Mouse (Mus musculus): ENCODE data around the gene Hsbp1. TPM values are rescaled to one million over a fixed set of nuclear protein-coding genes. Genes with fewer than 3 reads are reported as not detected.
"Not testable (repeated sequence)": the region's sequence is repeated elsewhere in the genome, so short reads cannot be mapped to it uniquely, and the experiment has no call there.

Gene Hsbp1
- total RNA-seq (2021), result 100 to 1,000 TPM; 325 TPM
- long read RNA-seq, experiment 1, transcript Hsbp1-201 (4 exons, 1,208 nt), result major isoform, 490 of 503 reads
- long read RNA-seq, experiment 1, partial matches to known transcripts, result 4 of 503 reads
- long read RNA-seq, experiment 1, other reads (novel, unspliced or antisense), result 5 of 503 reads
- long read RNA-seq, experiment 2, transcript Hsbp1-201 (4 exons, 1,208 nt), result major isoform, 358 of 369 reads
- long read RNA-seq, experiment 2, partial matches to known transcripts, result 6 of 369 reads
- long read RNA-seq, experiment 2, other reads (novel, unspliced or antisense), result 4 of 369 reads

DNA sequence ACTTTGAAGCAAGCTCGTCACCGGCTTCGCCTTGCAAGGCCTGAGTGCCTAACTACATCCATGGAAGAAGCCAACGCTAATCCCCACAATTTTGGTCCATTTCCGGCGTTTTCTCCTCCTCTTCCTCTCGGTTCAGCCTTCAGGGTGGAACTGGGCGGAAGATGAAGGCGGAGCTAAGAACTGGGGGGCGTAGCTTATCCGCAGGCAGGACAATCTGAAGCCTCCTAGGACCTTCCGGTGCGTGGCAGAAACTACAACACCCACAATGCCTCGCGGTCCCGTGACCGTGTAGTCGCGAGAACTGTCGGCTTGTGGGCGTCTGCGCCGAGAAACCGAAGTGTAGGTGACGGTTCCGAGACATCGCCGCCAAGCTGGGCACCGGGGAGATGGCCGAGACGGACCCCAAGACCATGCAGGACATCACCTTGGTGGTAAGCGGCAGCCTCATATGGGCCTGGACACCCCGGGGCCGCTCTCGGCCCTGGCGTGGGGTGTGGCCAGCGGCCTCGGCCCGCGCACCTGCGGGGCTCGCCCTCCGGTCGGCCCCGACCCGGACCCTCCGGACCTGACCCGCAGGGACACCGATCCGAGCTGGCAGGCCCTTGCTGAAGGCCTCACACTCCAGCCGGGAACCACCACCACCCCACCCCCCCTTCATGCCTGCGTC lies at the start of gene Hsbp1:
Gene Hsbp1 (plus strand): TSS at position 299 of the 667 bp plus-strand sequence.
- peak; percentile 97 to 98 for DNase-seq (ENCODE audit: low spot score in 2 of 2)

GRCm38 (mm10) chr8:119295477-119295876 lies 48.8 kb upstream of the Hsbp1 start:
- DNase-seq (ENCODE audit: low spot score in 2 of 2), result no peak

- DNase-seq (ENCODE audit: low spot score in 2 of 2), result peak; percentile 44 to 47
Measured at GRCm38 (mm10) chr8:119297752-119298151, 46.5 kb upstream of the Hsbp1 start.

GRCm38 (mm10) chr8:119300335-119300734 lies 44.0 kb upstream of the Hsbp1 start:
- no peak for DNase-seq (ENCODE audit: low spot score in 2 of 2)

GRCm38 (mm10) chr8:119304196-119304595 lies 40.1 kb upstream of the Hsbp1 start:
- DNase-seq (ENCODE audit: low spot score in 2 of 2), result peak; percentile 9 to 48

DNA sequence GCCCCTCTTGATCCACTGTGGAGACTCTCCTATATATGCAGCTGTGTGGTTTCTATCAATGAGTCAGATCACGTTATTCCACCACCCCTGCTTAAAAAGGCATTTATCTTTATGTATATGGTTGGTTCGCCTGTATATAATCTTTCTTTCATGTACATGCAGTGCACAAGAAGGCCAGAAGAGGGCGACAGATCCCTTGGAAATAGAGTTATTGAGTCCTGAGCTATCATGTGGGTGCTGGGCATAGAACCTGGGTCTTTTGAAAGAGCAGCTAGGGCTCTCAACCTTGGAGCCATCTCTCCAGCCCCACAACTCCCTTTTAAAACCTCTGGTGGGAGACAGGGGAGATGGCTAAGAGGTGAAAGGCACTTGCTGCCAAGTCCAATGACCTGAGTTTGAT lies 32.9 kb upstream of the Hsbp1 start:
- peak in 1 of 2 experiments; percentile 39 for DNase-seq (ENCODE audit: low spot score in 2 of 2)

DNA sequence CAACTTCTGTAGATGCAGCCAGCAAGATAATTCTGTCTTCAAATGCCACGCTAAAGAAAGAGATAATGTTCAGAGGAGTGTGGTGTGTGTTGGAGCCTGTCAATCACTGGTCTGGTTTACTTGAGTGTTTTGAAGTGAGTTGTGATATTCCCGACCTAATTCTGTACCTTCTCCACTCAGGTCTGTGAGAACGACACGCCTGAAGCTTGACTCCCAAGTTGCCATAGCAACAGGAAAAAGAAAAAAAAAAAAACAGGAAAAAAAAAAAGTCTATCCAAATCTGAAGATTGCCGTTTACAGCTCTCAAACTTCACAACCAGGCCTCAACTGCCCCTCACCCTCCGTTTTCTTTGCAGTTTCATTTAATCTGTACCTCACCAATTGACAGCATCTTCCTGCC lies 21.1 kb upstream of the Hsbp1 start:
- DNase-seq (ENCODE audit: low spot score in 2 of 2), result no peak

DNA sequence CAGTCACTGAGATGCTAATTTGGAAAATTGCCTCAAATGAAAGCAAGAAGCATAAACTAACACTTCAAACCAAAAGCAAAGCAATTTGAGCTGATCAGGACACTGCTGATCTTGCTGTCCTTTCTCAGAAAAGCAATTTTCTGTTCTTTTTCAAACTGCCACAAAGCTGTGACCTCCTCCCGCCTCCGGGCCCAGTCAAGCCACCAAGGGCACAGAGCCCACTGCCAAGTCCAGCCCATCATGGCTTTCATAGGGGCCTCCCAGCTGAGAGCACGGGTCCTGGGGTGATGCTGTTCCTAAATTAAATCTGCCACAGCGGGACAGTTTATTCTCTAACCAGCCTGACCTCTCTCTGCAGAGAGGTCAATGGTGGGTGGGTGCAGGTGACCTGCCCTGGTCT lies 4.7 kb upstream of the Hsbp1 start:
- DNase-seq (ENCODE audit: low spot score in 2 of 2), result no peak

GRCm38 (mm10) chr8:119343606-119344005 lies 682 bp upstream of the Hsbp1 start:
- DNase-seq (ENCODE audit: low spot score in 2 of 2), result no peak

DNA sequence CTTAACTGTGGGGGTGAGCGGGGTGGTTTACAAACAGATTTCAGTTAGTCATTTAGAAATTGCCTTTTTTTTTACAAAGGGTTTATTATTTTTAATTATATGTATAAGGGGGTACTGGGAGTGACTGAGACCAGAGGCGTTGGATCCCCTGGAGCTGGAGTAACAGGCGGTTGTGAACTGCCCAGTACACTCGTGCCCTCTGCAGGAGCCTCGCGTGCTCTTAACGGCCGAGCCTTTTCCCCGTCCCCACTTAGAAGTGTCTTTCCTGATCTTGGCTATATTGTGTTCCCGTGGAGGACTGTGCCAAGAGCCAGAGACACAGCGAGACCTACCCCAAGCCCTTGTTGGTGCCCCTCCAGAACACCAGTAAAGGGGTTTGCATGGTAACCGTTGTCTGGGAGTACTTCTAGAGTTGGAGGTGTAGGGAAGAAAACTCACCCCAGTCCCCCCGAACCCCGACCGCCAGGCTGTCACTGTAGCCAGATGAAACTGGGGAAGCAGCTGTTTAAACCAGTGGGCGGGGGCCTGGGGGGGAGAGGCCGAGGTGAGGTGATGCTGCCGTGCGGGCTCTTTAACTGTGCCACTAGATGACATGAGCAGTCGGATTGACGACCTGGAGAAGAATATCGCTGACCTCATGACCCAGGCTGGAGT lies 868 bp downstream of the Hsbp1 start:
- no peak for DNase-seq (ENCODE audit: low spot score in 2 of 2)

DNA sequence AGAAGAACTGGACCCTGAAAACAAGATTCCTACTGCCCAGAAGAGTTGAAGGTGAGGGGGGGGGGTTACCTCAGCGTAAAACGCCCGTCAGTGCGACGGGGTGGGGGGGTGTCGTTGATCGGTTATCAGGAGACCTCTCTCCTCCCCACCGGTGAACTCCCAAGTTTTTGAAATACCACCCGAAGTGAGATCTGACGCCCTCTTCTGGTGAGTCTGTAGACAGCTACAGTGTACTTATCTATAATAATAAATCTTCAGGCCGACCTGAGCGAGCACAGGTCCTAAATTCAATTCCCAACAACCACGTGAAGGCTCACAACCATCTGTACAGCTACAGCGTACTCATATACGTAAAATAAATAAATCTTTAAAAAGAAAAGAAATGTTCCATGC lies 1.4 kb downstream of the Hsbp1 start:
- DNase-seq (ENCODE audit: low spot score in 2 of 2), result no peak

DNA sequence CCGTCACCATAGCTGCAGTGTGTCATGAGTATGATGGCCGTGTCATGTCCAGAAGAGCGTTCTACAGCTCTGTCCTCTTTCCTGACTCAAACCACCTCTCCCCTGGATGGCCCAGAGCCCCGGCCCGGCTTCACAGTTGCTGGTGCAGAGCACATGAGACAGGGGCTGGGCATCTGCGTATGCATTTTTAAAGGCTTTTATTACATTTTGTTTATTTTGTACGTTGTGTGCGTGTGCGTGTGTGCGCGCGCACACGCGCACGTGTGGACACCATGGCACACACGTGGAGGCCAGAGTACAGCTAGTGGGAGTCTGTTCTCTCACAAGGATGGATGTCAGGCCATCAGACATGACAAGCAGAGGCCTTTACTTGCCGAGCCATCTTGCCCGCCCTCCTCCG lies 7.4 kb downstream of the Hsbp1 start:
- DNase-seq (ENCODE audit: low spot score in 2 of 2), result no peak

- no peak for DNase-seq (ENCODE audit: low spot score in 2 of 2)
Measured at GRCm38 (mm10) chr8:119352977-119353658, 8.8 kb downstream of the Hsbp1 start.

DNA sequence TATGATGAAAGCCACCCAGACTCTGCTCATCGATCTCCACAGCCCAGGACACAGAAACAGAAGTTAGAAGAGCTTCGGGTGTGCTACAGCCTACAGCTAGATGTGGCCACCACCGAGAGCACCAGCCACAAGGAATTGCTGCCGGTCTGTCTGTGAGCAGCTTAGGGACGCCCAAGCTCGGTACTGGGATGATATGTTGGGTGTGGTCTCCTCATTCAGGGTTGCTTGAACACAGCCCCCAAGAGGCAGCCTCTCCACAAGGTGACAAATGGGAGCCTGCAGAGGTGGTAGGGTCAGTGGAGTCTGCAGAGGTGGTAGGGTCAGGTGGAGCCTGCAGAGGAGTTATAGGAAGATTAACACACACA lies 9.4 kb downstream of the Hsbp1 start:
- DNase-seq (ENCODE audit: low spot score in 2 of 2), result no peak

DNA sequence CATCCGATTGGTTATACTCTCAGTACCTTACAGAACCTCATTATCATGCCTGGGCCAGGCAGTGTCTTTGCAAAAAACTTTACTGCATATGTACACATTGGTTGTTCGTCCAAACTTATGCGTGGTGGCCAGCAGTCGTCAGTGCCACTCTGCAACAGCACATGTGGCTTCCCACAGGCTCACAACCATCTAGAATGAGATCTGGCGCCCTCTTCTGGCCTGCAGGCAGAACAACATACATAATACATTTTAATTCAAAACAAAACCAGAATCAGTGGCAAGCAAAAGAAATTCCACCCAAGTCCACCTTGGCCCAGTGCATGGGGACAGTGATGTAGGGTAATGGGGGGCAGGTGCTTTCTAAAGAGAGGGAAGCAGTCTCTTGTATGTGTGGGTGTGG lies 12.3 kb downstream of the Hsbp1 start:
- not testable (repeated sequence) for DNase-seq (ENCODE audit: low spot score in 2 of 2)

- DNase-seq (ENCODE audit: low spot score in 2 of 2), result no peak
Measured at GRCm38 (mm10) chr8:119358175-119358574, 13.9 kb downstream of the Hsbp1 start.

GRCm38 (mm10) chr8:119358836-119359235 lies 14.5 kb downstream of the Hsbp1 start:
- peak in 1 of 2 experiments; percentile 32 for DNase-seq (ENCODE audit: low spot score in 2 of 2)

- no peak for DNase-seq (ENCODE audit: low spot score in 2 of 2)
Measured at GRCm38 (mm10) chr8:119360686-119361295, 16.5 kb downstream of the Hsbp1 start.

GRCm38 (mm10) chr8:119374716-119375115 lies 30.4 kb downstream of the Hsbp1 start:
- not testable (repeated sequence) for DNase-seq (ENCODE audit: low spot score in 2 of 2)

DNA sequence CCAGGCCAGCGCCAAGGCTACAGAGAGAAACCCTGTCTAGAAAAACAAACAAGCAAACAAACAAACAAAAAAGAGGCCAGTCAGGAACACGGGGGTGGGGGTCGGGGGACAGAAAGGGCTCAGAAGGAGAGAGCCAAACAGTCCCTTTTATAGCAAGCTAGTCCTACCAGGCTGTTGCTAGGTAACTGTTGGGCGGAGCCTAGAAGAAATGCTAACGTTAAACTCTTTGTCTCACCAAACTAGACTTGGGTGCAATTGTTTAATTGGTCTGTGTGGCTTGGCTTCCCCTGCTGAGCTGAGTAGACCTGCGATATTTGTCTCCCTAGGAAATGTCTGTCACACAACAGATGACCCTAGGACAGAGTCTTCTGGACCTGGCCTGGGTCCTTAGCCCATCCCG lies 34.2 kb downstream of the Hsbp1 start:
- DNase-seq (ENCODE audit: low spot score in 2 of 2), result no peak

DNA sequence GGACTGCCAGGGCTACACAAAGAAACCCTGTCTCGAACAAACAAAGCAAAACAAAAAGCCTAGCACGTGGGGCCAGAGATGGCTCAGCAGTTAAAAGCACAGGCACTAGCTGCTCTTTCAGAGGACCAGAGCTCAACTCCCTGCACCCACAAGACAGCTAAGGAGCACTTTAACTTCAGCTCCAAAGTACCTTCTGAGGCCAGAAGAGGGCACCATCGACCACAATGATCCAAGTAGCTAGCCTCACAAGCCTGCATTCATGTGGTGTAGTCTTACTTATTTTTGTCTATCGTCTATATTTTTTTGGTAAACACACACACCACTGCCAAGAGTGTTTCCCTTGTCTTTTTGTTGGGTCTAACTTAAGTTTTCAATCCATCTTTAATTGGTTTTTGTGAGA lies 36.3 kb downstream of the Hsbp1 start:
- DNase-seq (ENCODE audit: low spot score in 2 of 2), result no peak

Data from left cerebral cortex, adult 18-20 months (tissue).